Mouse (Mus musculus) C2C12 (cell line): Measurements from ENCODE around the gene Vmn2r66.

ENCODE experiments used
- CEBPB ChIP-seq: IDR thresholded peaks from one replicate; pipeline ENCODE4 v1.6.1; 2011; ENCODE audit warnings: low read depth, mild to moderate bottlenecking, control low read depth, moderate library complexity
- CTCF ChIP-seq: IDR thresholded peaks from one replicate; pipeline ENCODE4 v1.5.1; 2011; ENCODE audit not compliant: control insufficient read depth, insufficient read depth, insufficient read length
- FOSL1 ChIP-seq: IDR thresholded peaks from one replicate; pipeline ENCODE4 v1.8.0; 2011; ENCODE audit warnings: mild to moderate bottlenecking, low read length; ENCODE audit not compliant: poor library complexity, insufficient read depth, severe bottlenecking
- MAX ChIP-seq: IDR thresholded peaks from one replicate; pipeline ENCODE4 v1.6.1; 2011; ENCODE audit warnings: mild to moderate bottlenecking, control low read depth
- MYOD1 ChIP-seq: IDR thresholded peaks from one replicate; pipeline ENCODE4 v1.6.1; 2011; ENCODE audit warnings: low read depth; ENCODE audit not compliant: control insufficient read depth, insufficient read length
- MYOG ChIP-seq: IDR thresholded peaks from one replicate; pipeline ENCODE4 v1.6.1; 2011; ENCODE audit not compliant: control insufficient read depth, insufficient read length; ENCODE audit errors: extremely low read depth
- USF1 ChIP-seq: IDR thresholded peaks from one replicate; pipeline ENCODE4 v1.6.1; 2011; ENCODE audit warnings: low read depth, mild to moderate bottlenecking, control low read depth, moderate library complexity

GRCm38 (mm10) chr7:85012168-85012567 is at the start of gene Vmn2r66:
- no peak for TF ChIP-seq CTCF
- no peak for TF ChIP-seq USF1
- no peak for TF ChIP-seq MAX
- no peak for TF ChIP-seq CEBPB
- no peak for TF ChIP-seq FOSL1
- TF ChIP-seq MYOG, result no peak
- TF ChIP-seq MYOD1, result no peak
